Mouse (Mus musculus) brain, embryonic 14.5 days (tissue): ENCODE measurements around the gene Cacng2. TPM values are rescaled to one million over a fixed set of nuclear protein-coding genes. Genes with fewer than 3 reads are reported as not detected.
A peak's percentile ranks its signal among the peaks of the same experiment; 100 is the strongest.

Source experiments
- DNase-seq: peaks from one replicate; pipeline ENCODE4 v3.0.0-alpha.2; 2011; ENCODE audit warnings: low read depth
- CTCF ChIP-seq: fragments of 200-500 bp; IDR thresholded peaks from 2 replicates; pipeline ENCODE4 v1.5.1; 2012; ENCODE audit warnings: inconsistent platforms, mild to moderate bottlenecking, moderate library complexity, borderline replicate concordance; ENCODE audit not compliant: insufficient read depth, insufficient read length; ENCODE audit errors: extremely low read depth
- POLR2A ChIP-seq: fragments of 200-500 bp; IDR thresholded peaks from 2 replicates; pipeline ENCODE4 v1.6.1; 2012; ENCODE audit warnings: mild to moderate bottlenecking, inconsistent platforms, borderline replicate concordance; ENCODE audit not compliant: poor library complexity, insufficient read depth, insufficient read length, severe bottlenecking; ENCODE audit errors: extremely low read depth
- polyA plus RNA-seq: library from polyadenylated mRNA; depleted of rRNA; stranded (reverse); fragments of >200 nt; gene quantifications from 2 replicates; pipeline ENCODE4 v1.2.3, GENCODE M21; 2012; rRNA removed

Cacng2 gene
- polyA plus RNA-seq, 1 experiment: 17.5 TPM

- peak; percentile 96 for DNase-seq
- TF ChIP-seq POLR2A (peak; percentile 51), CTCF (peak; percentile 41; the same call in 1 of the 2 replicates)
Observed at GRCm38 (mm10) chr15:77956404-77956901, 163.4 kb downstream of the Cacng2 start, which contains the start of gene Foxred2. Gene Foxred2 (minus strand): TSS chr15:77956722.

GRCm38 (mm10) chr15:77955440-77956403 is 164.1 kb downstream of the Cacng2 start:
- peak; percentile 50 for DNase-seq

DNA sequence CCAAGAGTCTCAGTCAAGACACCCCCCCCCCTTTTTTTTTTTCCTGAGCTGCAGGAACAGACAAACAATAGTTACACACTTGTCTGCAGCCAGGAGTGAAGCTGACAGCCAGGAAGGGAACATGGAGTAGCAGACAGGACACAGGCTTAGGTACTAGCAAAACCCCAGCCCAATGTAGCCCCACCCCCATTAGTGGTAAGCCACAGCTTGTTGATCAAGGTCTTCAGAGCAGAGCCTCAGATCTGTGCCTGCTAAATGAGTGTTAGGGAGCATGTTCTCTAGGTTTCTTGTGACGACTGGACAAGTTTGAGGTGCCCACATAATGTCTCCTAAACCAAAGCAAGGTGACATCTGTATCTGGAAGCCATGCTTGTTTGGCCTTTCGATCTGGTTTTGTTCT is 165.5 kb downstream of the Cacng2 start:
- no peak for DNase-seq
- TF ChIP-seq CTCF (no peak), POLR2A (no peak)

More at GRCm38 (mm10) chr15:77955440-77956403, 164.1 kb downstream of the Cacng2 start:
- no peak for TF ChIP-seq CTCF
- TF ChIP-seq POLR2A: no peak

- TF ChIP-seq POLR2A (no peak), CTCF (no peak)
- no peak for DNase-seq
Observed at GRCm38 (mm10) chr15:77952921-77953320, 166.9 kb downstream of the Cacng2 start.

DNA sequence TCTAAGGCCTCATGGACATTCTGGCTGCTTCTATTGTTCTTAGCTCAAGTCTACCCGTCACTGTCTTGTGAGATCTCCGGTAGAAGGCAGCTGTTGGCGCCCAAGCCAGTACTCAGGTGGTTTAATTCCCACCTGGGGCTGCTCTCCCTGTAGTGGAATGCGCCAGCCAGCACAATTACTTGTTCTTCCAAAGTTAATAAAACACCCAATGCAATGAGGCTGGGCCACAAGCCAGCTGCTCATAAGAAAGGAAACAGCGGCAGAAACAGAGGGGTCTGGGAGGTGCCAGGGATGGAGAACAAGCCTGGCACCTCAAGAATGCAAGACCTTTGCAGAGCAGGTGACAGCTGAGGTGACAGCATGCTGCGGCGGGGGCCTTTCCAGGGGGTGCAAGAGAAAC is 170.8 kb downstream of the Cacng2 start:
- DNase-seq: no peak

DNA sequence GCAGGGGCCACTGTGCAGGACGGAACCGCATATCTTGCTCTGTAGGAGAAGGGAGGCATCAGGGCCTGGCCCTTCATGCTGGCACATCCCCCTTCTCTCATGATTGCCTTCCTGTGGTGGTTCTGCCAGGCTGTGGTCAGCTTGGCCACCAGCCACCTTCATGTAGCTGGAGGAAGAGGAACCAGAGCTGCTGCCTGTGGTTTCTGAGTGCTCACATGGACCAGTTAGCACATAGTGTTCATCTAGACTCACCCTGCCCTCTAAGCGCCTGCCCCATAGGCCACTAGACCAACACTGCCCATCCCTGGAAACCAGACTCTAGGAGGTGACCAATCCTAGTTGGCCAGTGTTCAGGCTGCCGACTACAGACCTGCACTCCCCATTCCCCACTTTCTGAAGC is 174.1 kb downstream of the Cacng2 start:
- no peak for TF ChIP-seq POLR2A
- TF ChIP-seq CTCF: no peak
- DNase-seq: no peak

More for the DNA sequence above, 170.8 kb downstream of the Cacng2 start:
- TF ChIP-seq CTCF (no peak), POLR2A (no peak)

Other genes starting within 250 kb of the Cacng2 start
- 163 and 168 TPM in 2 replicates for gene Txn2, start 191.0 kb downstream of the Cacng2 start, polyA plus RNA-seq
- 18.0 and 23.7 TPM in 2 replicates for gene Foxred2, start 163.3 kb downstream of the Cacng2 start, polyA plus RNA-seq
- 202 and 208 TPM in 2 replicates for gene Eif3d, start 149.2 kb downstream of the Cacng2 start, polyA plus RNA-seq
- gene Ift27, start 54.1 kb upstream of the Cacng2 start, polyA plus RNA-seq: 56.7 and 68.1 TPM in 2 replicates
- 1.00 and 2.9 TPM in 2 replicates for gene Pvalb, start 86.4 kb upstream of the Cacng2 start, polyA plus RNA-seq
- gene Ncf4, start 124.8 kb upstream of the Cacng2 start, polyA plus RNA-seq: 0.66 and 1.1 TPM in 2 replicates
- 0.29 and 0.32 TPM in 2 replicates for gene Csf2rb2, start 185.7 kb upstream of the Cacng2 start, polyA plus RNA-seq
- gene Csf2rb, start 205.7 kb upstream of the Cacng2 start, polyA plus RNA-seq: 0.85 and 1.8 TPM in 2 replicates